Mouse (Mus musculus) testis, adult 10 weeks (tissue): Measurements from ENCODE around the gene Gm49450. TPM values are rescaled to one million over a fixed set of nuclear protein-coding genes. Genes with fewer than 3 reads are reported as not detected.

Experiments used
- polyA plus RNA-seq: library from polyadenylated mRNA; stranded (reverse); fragments of 350-450 nt; fragmentation: Illumina TruSeq; extraction: RNeasy Lipid Tissue Mini Kit (QIAGEN cat#74804); gene quantifications from one replicate; pipeline ENCODE4 v1.2.3, GENCODE M21; 2014; ENCODE audit warnings: low read depth, low replicate concordance

Gm49450 gene
- polyA plus RNA-seq, result not detected

DNA sequence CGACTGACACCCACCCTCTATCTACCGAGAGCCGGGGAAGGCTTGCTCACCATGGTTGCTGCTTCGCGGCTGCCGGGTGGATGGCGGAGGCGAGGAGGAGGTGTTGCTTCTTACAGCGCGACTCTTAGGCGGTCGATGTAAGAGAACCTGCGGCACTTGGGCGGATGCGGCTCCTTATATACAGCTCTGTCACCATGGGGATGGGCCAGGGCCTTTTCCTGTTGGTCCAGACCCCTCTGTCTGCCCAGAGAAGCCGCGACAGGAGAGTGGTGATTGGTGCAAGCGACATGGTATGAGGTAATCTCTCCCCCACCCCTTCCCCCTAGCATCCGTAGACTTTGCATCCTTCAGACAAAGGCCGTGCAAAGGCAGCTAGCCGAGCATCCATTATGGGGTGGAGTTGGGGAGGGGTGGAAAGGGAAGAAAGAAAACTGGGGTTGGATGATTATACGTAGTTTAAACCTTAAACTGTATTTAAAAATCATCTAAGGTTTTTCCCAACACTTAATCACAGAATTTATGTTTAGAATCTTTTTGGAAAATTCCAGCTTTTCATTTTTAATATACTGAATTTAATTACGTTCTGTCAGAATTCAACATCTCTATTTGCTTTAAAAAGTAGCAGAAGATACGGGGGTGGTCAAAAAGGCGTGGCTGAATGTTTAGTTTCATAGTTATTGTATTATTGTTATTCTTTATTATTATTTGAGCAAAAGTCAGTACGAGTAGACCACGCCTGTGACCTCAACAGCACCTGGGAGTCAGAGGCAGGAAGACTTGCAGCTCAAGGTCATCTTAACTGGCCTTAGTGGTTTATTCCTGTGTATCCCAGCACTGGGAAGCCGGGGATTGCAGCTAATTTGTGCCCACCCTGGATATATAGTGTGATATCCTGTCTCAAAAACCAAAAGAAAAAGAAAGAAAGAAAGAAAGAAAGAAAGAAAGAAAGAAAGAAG is at the start of gene Gm49450, which contains the start of gene Tuba1a:
Gm49450 (minus strand) TSS at position 151 of the 956 bp plus-strand sequence.
Tuba1a (minus strand) TSS at position 303 of the 956 bp plus-strand sequence.

DNA sequence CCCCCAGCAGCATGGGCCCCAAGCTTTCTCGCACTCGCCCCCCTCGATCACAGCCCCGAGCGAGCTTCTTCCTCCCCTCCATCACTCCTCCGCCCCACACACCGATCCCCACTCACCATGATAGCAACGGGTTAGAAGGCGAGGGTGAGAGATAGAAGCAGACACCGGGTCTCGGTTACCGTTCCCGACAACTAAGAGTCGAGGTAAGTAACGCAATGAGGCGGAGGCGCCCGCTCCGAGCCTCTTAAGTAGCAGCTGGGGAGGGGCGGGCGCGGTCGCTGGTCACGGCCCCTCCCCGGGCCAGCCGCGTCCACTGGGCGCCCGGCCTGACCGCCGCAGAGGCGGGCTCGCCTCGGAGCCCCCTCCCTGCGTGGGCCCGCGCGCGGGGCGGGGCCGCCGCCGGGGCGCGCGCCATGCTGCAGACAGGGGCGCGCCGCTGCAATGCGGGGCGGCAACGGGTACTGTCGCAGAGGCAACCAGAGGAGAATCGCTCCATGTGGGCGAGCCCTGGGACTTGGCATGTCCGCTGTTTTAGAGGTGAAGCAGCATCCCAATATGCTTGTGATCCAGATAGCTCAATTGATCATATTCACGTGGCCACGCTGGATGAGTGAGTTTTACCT is 19.0 kb downstream of the Gm49450 start, which contains the start of gene Tuba1b:
Tuba1b (minus strand) TSS at position 349 of the 623 bp plus-strand sequence.

GRCm38 (mm10) chr15:98917538-98918498 is 35.5 kb downstream of the Gm49450 start, which contains the start of gene Lmbr1l:
TSS of gene Lmbr1l (minus strand) at chr15:98918231.

GRCm38 (mm10) chr15:98897928-98898800 is 55.2 kb downstream of the Gm49450 start, which contains the start of gene Dhh:
TSS of gene Dhh (minus strand) at chr15:98898540.

DNA sequence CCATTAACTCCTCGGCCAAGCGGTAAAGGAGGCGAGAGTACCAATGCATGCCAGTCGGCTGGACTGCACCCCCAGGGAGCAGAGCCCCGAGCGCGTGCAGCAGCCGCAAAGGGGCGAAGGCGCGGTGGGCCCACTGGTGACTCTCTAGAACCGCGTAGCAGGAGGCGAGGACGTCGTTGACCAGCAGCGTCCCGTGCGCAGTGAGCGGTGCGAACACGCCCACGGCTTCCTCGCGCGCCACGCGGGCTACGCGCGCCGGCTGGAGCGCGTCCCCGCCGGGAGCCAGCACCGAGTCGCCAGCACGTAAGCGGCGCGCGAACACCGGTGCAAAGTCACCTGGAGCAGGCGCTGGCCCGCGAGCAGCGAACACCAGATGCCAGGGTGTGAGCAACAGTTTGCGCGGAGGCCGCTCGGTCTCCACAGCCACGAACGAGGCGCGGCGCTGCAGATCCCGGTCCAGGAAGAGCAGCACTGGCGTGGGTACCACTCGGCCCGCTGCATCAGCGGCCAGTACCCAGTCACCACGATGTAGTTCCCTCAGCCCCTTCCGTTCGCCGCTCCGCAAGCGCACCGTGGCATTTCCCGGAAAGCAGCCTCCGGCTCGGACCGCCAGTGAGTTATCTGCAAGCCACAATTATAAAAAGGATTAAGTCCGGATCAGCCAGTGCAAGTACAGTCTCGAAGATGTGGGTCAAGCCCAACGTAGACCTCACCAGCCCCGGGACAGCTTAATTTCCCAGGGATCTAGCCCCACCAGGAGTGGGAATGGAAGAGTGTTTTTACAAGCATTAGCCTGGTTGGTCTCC is 59.2 kb downstream of the Gm49450 start, which contains the start of gene Rhebl1:
Rhebl1 (minus strand) TSS at position 601 of the 806 bp plus-strand sequence.

Other genes with a start within 250 kb of the Gm49450 start
- gene Ccdc65, start 245.3 kb downstream of the Gm49450 start, polyA plus RNA-seq, result 127 TPM
- not detected for gene Fkbp11, start 225.4 kb downstream of the Gm49450 start, polyA plus RNA-seq
- 19.6 TPM for gene Arf3, start 190.3 kb downstream of the Gm49450 start, polyA plus RNA-seq
- 0.20 TPM for gene Wnt10b, start 175.4 kb downstream of the Gm49450 start, polyA plus RNA-seq
- gene Wnt1, start 163.7 kb downstream of the Gm49450 start, polyA plus RNA-seq, result not detected
- gene Ddn, start 144.1 kb downstream of the Gm49450 start, polyA plus RNA-seq, result not detected
- 17.5 TPM for gene Prkag1, start 122.0 kb downstream of the Gm49450 start, polyA plus RNA-seq
- gene Kmt2d, start 82.3 kb downstream of the Gm49450 start, polyA plus RNA-seq, result 2.5 TPM
- 1.7 TPM for gene Rhebl1, start 59.0 kb downstream of the Gm49450 start, polyA plus RNA-seq
- gene Dhh, start 55.0 kb downstream of the Gm49450 start, polyA plus RNA-seq, result 4.0 TPM
- 27.2 TPM for gene Lmbr1l, start 35.3 kb downstream of the Gm49450 start, polyA plus RNA-seq
- 17.9 TPM for gene Tuba1b, start 19.0 kb downstream of the Gm49450 start, polyA plus RNA-seq
- gene Tuba1a, start 152 bp upstream of the Gm49450 start, polyA plus RNA-seq, result 38.3 TPM
- 7.9 TPM for gene Tuba1c, start 76.3 kb upstream of the Gm49450 start, polyA plus RNA-seq
- gene Prph, start 101.6 kb upstream of the Gm49450 start, polyA plus RNA-seq, result not detected
- 2.4 TPM for gene Troap, start 121.0 kb upstream of the Gm49450 start, polyA plus RNA-seq
- gene C1ql4, start 134.3 kb upstream of the Gm49450 start, polyA plus RNA-seq, result not detected
- gene Dnajc22, start 139.6 kb upstream of the Gm49450 start, polyA plus RNA-seq, result not detected
- 96.0 TPM for gene Spats2, start 172.4 kb upstream of the Gm49450 start, polyA plus RNA-seq